In genomic region chr9:96379551-96379950, GRCm38 (mm10) we compare ENCODE assay signal across 17 mouse cellular contexts.
"Had no signal": no experiment of that assay in that cellular context is flagged by ENCODE, and none has a peak within 500 bp of the region (broad histone marks: within the 10 kb centered on the region; RNA-seq: fewer than 3 reads in every experiment).

No protein-coding gene starts in this region.

- H3K36me3 ChIP-seq: midbrain, embryonic 12.5 days; neural tube, embryonic 13.5 days; neural tube, embryonic 15.5 days had no signal

- H3K27ac ChIP-seq: liver, embryonic 14.5 days; midbrain, embryonic 12.5 days; neural tube, embryonic 13.5 days; neural tube, embryonic 15.5 days had no signal

- H3K4me2 ChIP-seq: liver, embryonic 11.5 days; lung, embryonic 14.5 days; midbrain, embryonic 12.5 days; neural tube, embryonic 13.5 days; neural tube, embryonic 15.5 days had no signal

- H3K4me3 ChIP-seq: midbrain, embryonic 12.5 days; myocyte; neural tube, embryonic 13.5 days; neural tube, embryonic 15.5 days had no signal

- H3K9me3 ChIP-seq: midbrain, embryonic 12.5 days; neural tube, embryonic 13.5 days; neural tube, embryonic 15.5 days had no signal

- H3K27me3 ChIP-seq: midbrain, embryonic 12.5 days; neural tube, embryonic 13.5 days; neural tube, embryonic 15.5 days had no signal

- H3K4me1 ChIP-seq: midbrain, embryonic 12.5 days; neural tube, embryonic 13.5 days; neural tube, embryonic 15.5 days had no signal

- DNase-seq: lung, embryonic 14.5 days; midbrain, embryonic 14.5 days; retina, postnatal 1 day; right cerebral cortex, adult 18-20 months; right cerebral cortex, postnatal 25 days; right cerebral cortex, postnatal 4 days; spleen, adult 18-20 months; thymus, adult 18-20 months; thymus, postnatal 14 days; thymus, postnatal 36 days had no signal

- H3K9ac ChIP-seq: liver, embryonic 14.5 days; lung, embryonic 14.5 days; midbrain, embryonic 12.5 days; neural tube, embryonic 13.5 days; neural tube, embryonic 15.5 days had no signal

- ATAC-seq: midbrain, embryonic 16.5 days had no signal
